Mouse (Mus musculus): ENCODE results near the gene Plpp7. TPM values are rescaled to one million over a fixed set of nuclear protein-coding genes. Genes with fewer than 3 reads are reported as not detected.

Gene Plpp7
- polyA plus RNA-seq, 1 experiment = 7.7 TPM

DNA sequence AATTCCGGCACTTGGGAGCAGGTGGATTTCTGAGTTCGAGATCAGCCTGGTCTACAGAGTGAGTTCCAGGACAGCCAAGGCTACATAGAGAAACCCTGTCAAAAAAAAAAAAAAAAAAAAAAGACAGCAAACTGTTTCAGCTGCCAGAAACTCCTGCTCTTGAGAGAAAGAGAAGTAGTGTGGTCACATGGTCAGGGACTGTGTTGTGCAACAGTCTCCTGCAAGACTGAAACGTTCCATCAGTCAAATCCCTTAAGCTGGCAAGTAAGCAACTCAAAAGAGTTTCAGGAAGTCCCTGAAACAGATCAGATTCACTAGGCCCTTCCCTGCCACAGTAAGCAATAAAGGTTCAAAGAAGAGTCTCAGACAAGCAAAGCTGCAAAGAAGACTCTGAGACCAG, 5.7 kb upstream of the Plpp7 start:
- TF ChIP-seq CTCF (IDR thresholded peaks at IDR 0.05; ENCODE audit: borderline replicate concordance, control insufficient read depth, extremely low read depth, insufficient read depth, low read length, poor library complexity) = no peak
- no peak for TF ChIP-seq POLR2A (IDR thresholded peaks at IDR 0.05; ENCODE audit: control insufficient read depth, extremely low read depth, insufficient read depth, low read length, poor library complexity)
- 62% methylated on average over 3 of the region's 3 CpGs for WGBS
- H3K4me1 ChIP-seq (replicated peaks; ENCODE audit: control insufficient read depth, insufficient read depth, low read length) = peaks cover 11% of the 10 kb centered on the region
- H3K27ac ChIP-seq (ENCODE audit: control insufficient read depth, insufficient read depth, low read length) = no peak overlapping the region
- DNase-seq = no peak
- no peaks in the 10 kb centered on the region for H3K27me3 ChIP-seq (ENCODE audit: control insufficient read depth, insufficient read depth, low read length)
- H3K4me3 ChIP-seq (ENCODE audit: control insufficient read depth, insufficient read depth, low read length) = no peak overlapping the region
- no peaks in the 10 kb centered on the region for H3K36me3 ChIP-seq (ENCODE audit: control insufficient read depth, insufficient read depth, low read length)

- 87% methylated on average over 2 of the region's 2 CpGs for WGBS
- Histone ChIP-seq H3K4me1 (replicated peaks; ENCODE audit: control insufficient read depth, insufficient read depth, low read length) (peaks cover 9% of the 10 kb centered on the region), H3K36me3 (ENCODE audit: control insufficient read depth, insufficient read depth, low read length) (no peaks in the 10 kb centered on the region)
These were observed 5.2 kb upstream of the Plpp7 start for GRCm38 (mm10) chr2:32090145-32090544.

GRCm38 (mm10) chr2:32091956-32092355, 3.4 kb upstream of the Plpp7 start:
- no peak for TF ChIP-seq CTCF (IDR thresholded peaks at IDR 0.05; ENCODE audit: borderline replicate concordance, control insufficient read depth, extremely low read depth, insufficient read depth, low read length, poor library complexity)
- TF ChIP-seq POLR2A (IDR thresholded peaks at IDR 0.05; ENCODE audit: control insufficient read depth, extremely low read depth, insufficient read depth, low read length, poor library complexity) = no peak
- Histone ChIP-seq H3K4me1 (replicated peaks; ENCODE audit: control insufficient read depth, insufficient read depth, low read length) (peaks cover 16% of the 10 kb centered on the region), H3K27ac (ENCODE audit: control insufficient read depth, insufficient read depth, low read length) (no peak overlapping the region), H3K4me3 (ENCODE audit: control insufficient read depth, insufficient read depth, low read length) (no peak overlapping the region), H3K27me3 (ENCODE audit: control insufficient read depth, insufficient read depth, low read length) (no peaks in the 10 kb centered on the region), H3K36me3 (ENCODE audit: control insufficient read depth, insufficient read depth, low read length) (no peaks in the 10 kb centered on the region)
- WGBS = 73% methylated on average over 3 of the region's 3 CpGs
- no peak for DNase-seq

More at GRCm38 (mm10) chr2:32090145-32090544, 5.2 kb upstream of the Plpp7 start:
- H3K27me3 ChIP-seq (ENCODE audit: control insufficient read depth, insufficient read depth, low read length) = no peaks in the 10 kb centered on the region
- H3K27ac ChIP-seq (ENCODE audit: control insufficient read depth, insufficient read depth, low read length) = no peak overlapping the region
- H3K4me3 ChIP-seq (ENCODE audit: control insufficient read depth, insufficient read depth, low read length) = no peak overlapping the region
- TF ChIP-seq POLR2A (IDR thresholded peaks at IDR 0.05; ENCODE audit: control insufficient read depth, extremely low read depth, insufficient read depth, low read length, poor library complexity) = no peak
- no peak for TF ChIP-seq CTCF (IDR thresholded peaks at IDR 0.05; ENCODE audit: borderline replicate concordance, control insufficient read depth, extremely low read depth, insufficient read depth, low read length, poor library complexity)
- no peak for DNase-seq

GRCm38 (mm10) chr2:32094001-32094707, 1.2 kb upstream of the Plpp7 start:
- Histone ChIP-seq H3K27me3 (ENCODE audit: control insufficient read depth, insufficient read depth, low read length) (no peaks in the 10 kb centered on the region), H3K27ac (ENCODE audit: control insufficient read depth, insufficient read depth, low read length) (no peak overlapping the region), H3K4me3 (ENCODE audit: control insufficient read depth, insufficient read depth, low read length) (no peak overlapping the region), H3K4me1 (replicated peaks; ENCODE audit: control insufficient read depth, insufficient read depth, low read length) (peaks cover 7% of the 10 kb centered on the region; the same call in 1 of the 2 replicates), H3K36me3 (ENCODE audit: control insufficient read depth, insufficient read depth, low read length) (no peaks in the 10 kb centered on the region)
- no peak for DNase-seq
- no peak for TF ChIP-seq CTCF (IDR thresholded peaks at IDR 0.05; ENCODE audit: borderline replicate concordance, control insufficient read depth, extremely low read depth, insufficient read depth, low read length, poor library complexity)
- TF ChIP-seq POLR2A (IDR thresholded peaks at IDR 0.05; ENCODE audit: control insufficient read depth, extremely low read depth, insufficient read depth, low read length, poor library complexity) = no peak
- 91% methylated on average over 7 of the region's 7 CpGs for WGBS

GRCm38 (mm10) chr2:32096122-32096420, 743 bp downstream of the Plpp7 start:
- H3K4me1 ChIP-seq (replicated peaks; ENCODE audit: control insufficient read depth, insufficient read depth, low read length) = peaks cover 7% of the 10 kb centered on the region; the same call in 1 of the 2 replicates
- no peak for DNase-seq
- no peak overlapping the region for H3K27ac ChIP-seq (ENCODE audit: control insufficient read depth, insufficient read depth, low read length)
- H3K4me3 ChIP-seq (ENCODE audit: control insufficient read depth, insufficient read depth, low read length) = no peak overlapping the region
- H3K27me3 ChIP-seq (ENCODE audit: control insufficient read depth, insufficient read depth, low read length) = no peaks in the 10 kb centered on the region
- 92% methylated on average over 10 of the region's 10 CpGs for WGBS
- no peaks in the 10 kb centered on the region for H3K36me3 ChIP-seq (ENCODE audit: control insufficient read depth, insufficient read depth, low read length)
- TF ChIP-seq CTCF (IDR thresholded peaks at IDR 0.05; ENCODE audit: borderline replicate concordance, control insufficient read depth, extremely low read depth, insufficient read depth, low read length, poor library complexity) = no peak
- TF ChIP-seq POLR2A (IDR thresholded peaks at IDR 0.05; ENCODE audit: control insufficient read depth, extremely low read depth, insufficient read depth, low read length, poor library complexity) = no peak

DNA sequence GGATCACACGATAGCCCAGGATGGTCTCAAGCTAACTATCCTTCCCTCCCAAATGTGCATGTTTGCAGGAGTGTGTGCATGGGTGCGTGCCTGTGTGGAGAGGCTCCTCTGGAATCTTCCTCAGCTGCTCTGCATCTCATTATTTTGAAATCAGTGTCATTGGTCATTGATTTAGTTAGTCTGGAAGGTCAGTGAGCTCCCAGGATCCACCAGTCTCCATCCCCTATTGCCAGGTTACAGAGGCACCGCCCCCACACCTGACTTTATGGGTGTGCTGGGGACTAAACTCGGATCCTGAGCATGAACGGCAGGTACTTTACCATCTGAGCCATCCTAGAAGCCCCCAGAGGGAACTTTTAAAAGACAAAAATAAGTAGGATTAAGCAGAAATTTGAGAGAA, 7.6 kb downstream of the Plpp7 start:
- no peaks in the 10 kb centered on the region for H3K4me1 ChIP-seq (replicated peaks; ENCODE audit: control insufficient read depth, insufficient read depth, low read length)
- no peaks in the 10 kb centered on the region for H3K36me3 ChIP-seq (ENCODE audit: control insufficient read depth, insufficient read depth, low read length)
- no peak for DNase-seq
- no peak for TF ChIP-seq POLR2A (IDR thresholded peaks at IDR 0.05; ENCODE audit: control insufficient read depth, extremely low read depth, insufficient read depth, low read length, poor library complexity)
- 92% methylated on average over 5 of the region's 5 CpGs for WGBS
- H3K4me3 ChIP-seq (ENCODE audit: control insufficient read depth, insufficient read depth, low read length) = no peak overlapping the region
- H3K27ac ChIP-seq (ENCODE audit: control insufficient read depth, insufficient read depth, low read length) = no peak overlapping the region
- no peaks in the 10 kb centered on the region for H3K27me3 ChIP-seq (ENCODE audit: control insufficient read depth, insufficient read depth, low read length)

DNA sequence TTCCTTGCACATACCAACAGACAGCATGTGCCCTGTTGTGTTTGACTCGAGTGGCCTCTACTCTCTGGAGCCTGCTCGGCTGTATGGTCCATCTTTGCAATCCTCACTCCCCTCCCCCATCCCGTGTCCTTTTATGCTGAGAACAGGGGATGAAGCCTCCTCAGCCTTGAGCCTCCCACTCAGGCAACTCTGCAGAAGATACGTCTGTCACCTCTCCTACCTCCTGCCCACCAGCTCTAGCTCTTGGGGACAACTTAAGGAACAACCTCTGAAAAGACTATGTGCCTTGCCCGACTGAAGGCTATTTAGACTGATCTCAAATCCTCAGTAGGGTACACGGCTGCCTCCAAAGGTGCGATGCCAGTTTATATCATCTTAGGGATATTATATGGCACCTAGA, 8.2 kb downstream of the Plpp7 start:
- Histone ChIP-seq H3K4me1 (replicated peaks; ENCODE audit: control insufficient read depth, insufficient read depth, low read length) (no peaks in the 10 kb centered on the region), H3K36me3 (ENCODE audit: control insufficient read depth, insufficient read depth, low read length) (no peaks in the 10 kb centered on the region), H3K27ac (ENCODE audit: control insufficient read depth, insufficient read depth, low read length) (no peak overlapping the region), H3K27me3 (ENCODE audit: control insufficient read depth, insufficient read depth, low read length) (no peaks in the 10 kb centered on the region), H3K4me3 (ENCODE audit: control insufficient read depth, insufficient read depth, low read length) (no peak overlapping the region)
- DNase-seq = no peak
- TF ChIP-seq CTCF (IDR thresholded peaks at IDR 0.05; ENCODE audit: borderline replicate concordance, control insufficient read depth, extremely low read depth, insufficient read depth, low read length, poor library complexity) (no peak), POLR2A (IDR thresholded peaks at IDR 0.05; ENCODE audit: control insufficient read depth, extremely low read depth, insufficient read depth, low read length, poor library complexity) (no peak)
- WGBS = 91% methylated on average over 7 of the region's 7 CpGs

All from thymus, adult 2 months (tissue).